Mouse (Mus musculus) urinary bladder, postnatal 25 days (tissue): ENCODE results near the gene H2-Q2.
A peak's percentile ranks its signal among the peaks of the same experiment; 100 is the strongest.
"Not testable (repeated sequence)": the region's sequence is repeated elsewhere in the genome, so short reads cannot be mapped to it uniquely, and the experiment has no call there.

Experiments
- DNase-seq: peaks from one replicate; pipeline ENCODE4 v3.0.0; 2022; ENCODE audit warnings: low spot score

Gene H2-Q2

GRCm38 (mm10) chr17:35342071-35342671 lies at the start of gene H2-Q2:
TSS of gene H2-Q2 (plus strand) at chr17:35342242.
- DNase-seq, result no peak

DNA sequence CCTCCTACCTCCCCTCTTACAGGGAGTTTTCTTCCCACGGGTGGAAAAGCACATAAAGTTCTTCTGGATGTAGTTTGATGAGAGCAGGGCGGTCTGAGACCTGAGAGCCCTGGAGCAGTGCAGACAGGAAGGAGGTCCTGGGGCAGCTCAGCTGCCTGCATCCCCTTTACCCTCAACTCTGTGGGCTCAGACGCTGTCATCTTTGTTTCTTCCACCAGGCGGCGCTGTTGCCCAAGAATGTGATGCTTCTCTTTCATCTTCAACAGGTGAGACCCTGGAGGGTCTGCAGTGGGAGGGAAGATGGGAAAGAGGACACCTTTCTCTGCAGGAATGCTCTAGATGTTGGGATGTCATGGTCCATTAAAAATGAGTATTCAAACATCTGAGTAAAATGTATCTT lies 46.2 kb upstream of the H2-Q2 start:
- peak; percentile 63 for DNase-seq

DNA sequence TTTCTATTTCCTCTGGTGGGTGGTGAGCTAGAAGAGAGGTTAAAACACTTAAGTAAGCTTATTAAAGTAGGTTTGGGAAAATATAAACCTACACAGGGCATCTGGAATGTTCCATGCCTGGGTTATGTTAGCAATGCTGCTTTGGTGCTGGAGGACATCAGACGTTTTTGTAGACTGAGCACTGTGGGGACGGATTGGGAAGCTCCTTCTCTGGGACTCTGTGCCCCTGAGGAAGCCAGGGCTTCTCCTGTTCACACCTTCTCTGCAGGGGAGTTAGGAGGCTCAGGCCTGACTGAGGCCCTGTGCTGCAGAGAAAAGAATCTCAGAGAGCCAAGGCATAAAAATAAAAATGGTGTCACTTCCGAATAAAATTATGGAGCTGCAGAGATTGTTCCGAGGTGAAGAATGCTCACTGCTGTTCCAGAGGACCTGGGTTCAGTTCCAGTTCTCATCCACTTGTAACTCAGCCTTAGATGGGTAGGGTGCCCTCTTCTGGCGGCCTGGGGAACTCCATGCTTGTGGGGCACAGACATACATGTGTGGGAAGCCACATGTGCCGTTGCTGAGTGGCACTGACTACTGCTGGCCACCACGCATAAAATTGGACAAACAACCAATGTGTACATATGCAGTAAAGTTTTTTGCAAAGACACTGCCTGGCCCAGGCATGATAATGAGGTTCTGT lies 41.6 kb upstream of the H2-Q2 start:
- DNase-seq, result not testable (repeated sequence)

DNA sequence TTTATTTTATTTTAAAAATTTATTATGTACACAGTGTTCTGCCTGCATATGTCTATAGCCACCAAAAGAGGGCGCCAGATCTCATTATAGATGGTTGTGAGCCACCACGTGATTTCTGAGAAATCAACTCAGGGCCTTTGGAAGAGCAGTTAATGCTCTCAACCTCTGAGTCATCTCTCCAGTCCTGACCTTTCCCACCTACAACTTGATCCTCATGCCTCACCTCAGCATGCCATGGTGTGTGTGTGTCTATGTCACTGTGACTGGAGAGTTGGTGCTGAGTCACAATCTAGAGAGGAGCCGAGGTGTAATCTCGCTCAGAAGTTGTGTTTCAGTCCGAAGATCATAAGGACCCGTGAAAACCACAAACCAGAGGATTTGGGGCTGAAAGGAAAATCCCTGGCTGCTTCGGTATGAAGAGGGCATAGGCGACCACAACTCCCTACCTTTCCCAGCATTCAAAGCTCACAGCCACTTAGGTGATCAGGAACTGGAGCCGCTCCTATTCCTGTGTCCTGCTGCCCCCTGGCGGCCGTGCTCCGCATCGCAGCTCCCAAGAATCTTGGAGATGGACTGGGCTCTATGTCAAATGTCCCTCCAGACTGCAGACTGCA lies 40.3 kb upstream of the H2-Q2 start:
- peak; percentile 98 for DNase-seq

- DNase-seq, result no peak
Observed at GRCm38 (mm10) chr17:35303271-35303670, 38.8 kb upstream of the H2-Q2 start.

DNA sequence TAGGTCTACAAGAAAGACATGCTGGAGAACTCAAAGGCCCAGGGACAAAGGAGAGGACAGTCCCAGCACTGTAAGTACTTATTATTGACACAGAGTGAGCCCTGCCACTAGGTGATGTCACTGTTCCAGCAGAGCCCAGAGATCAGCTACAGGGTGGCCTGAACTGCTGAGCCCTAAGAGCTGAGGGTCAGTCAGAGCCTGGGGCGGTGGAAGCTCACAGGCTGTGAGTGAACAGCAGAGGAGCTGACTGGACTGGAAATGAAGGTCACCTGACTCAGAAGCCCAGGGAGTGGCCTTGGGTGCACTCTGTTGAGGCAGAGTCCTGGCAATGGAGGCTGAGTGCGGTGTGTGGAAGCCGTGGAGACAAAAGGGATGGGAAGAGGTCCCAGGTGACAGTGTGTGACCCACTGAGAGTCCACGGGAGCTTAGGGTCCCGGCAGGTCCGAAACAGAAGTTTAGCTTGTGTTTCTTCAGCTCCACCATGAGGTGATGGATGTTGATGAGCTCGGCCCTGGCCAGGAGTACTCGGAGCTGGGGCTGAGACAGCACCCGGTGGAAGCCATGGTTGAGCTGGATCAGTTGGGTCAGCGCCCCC lies 38.2 kb upstream of the H2-Q2 start:
- no peak for DNase-seq

GRCm38 (mm10) chr17:35304478-35304877 lies 37.6 kb upstream of the H2-Q2 start:
- no peak for DNase-seq

DNA sequence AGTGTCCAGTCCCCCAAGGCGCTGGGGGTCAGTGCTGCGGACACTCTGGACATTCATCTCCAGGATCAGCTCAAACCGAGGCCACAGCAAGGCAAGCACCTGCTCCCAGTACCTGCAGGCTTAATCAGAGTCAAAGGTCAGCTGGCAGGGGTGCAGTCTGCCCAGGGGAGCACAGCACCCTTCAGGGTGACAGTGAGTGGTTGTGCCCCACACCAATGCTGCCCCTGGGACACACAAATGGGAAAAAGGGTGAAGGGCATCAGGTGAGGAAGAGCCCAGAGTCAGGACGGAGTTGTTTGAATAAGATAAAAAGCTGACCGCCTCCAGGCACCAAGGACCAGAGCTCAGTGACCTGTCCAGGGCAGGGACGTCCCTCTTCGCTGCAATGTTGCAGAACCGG lies 37.1 kb upstream of the H2-Q2 start:
- not testable (repeated sequence) for DNase-seq

DNA sequence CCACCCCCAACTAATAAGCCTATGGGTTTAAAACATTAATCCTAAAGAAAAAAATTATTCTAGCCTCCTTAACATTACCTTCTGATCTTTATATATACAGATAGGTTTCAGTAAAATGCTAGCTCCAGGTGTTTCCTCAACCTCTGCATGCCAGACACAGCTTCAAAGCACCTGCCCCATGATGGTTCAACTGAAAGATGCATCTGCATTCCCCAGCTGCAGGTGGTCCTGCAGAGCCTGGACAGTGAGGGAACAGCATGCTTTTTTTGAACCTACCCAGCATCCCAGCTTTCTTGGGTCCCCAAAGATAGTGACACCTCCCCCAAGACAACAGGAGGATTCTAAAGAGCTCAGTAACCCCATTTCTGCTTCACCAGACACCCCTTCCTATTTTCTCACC lies 23.4 kb upstream of the H2-Q2 start:
- DNase-seq, result no peak

DNA sequence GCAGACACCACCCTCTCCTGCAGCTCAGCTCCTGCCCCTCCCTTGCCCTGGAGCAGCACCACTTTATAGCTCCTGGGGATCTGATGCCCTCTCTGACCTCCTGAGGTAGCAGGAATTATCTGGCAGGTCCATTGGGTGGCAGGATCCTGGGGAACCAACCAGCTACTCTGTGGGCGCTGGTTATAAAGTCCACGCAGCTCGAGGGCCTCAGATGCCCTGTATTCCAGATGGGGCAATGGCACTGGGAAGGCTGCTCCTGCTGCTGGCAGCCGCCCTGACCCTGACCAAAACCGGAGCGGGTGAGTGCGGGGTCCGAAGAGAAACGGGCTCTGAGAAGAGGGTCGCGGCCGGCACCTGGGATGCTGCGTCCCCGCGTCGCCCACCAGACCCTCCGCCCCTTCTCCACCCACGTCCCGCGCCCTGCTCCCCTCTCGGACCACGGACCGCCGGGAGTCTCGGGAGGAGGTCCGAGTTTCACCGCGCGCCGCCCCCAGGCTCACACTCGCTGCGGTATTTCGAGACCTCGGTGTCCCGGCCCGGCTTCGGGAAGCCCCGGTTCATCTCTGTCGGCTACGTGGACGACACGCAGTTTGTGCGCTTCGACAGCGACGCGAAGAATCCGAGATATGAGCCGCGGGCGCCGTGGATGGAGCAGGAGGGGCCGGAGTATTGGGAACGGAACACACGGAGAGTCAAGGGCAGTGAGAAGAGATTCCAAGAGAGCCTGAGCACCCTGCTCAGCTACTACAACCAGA lies 21.5 kb upstream of the H2-Q2 start, which contains the start of gene H2-Q1:
H2-Q1 (plus strand) TSS at position 79 of the 755 bp plus-strand sequence.
- no peak for DNase-seq

DNA sequence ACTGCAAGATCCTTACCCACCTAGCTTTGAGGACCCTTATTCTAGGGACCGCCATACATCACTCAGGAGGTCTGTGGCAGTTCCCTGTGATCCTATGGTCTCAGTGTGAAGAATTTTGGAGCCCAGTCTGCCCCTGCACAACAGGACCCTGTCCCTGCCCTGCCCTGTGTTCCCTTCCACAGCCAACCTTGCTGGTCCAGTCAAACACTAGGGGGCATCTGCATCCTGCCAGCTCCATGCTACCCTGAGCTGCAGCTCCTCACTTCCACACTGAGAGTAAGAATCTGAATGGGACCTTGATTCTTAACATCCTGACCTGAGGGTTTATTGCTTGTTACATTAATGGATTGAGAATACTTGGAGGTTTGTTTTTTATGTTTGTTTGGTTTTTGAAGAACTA lies 16.9 kb upstream of the H2-Q2 start:
- not testable (repeated sequence) for DNase-seq

DNA sequence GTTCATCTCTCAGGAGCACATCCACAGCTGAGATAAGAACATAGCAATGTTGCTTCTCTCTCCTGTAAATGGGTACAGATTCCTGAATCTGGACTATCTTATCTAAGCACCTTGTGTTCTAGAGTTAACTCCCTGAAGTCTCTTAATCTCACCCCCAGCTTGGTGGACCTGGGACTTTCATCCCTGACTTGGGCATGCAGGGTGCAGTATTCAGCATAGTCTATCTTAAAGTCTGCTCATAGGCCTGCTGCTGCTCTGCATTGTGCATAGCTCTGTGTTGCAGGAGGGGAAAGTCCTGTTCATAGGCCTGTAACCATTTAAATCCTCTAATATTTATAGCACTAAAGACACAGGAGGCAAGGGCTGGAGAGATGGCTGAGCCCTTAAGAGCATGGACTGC lies 16.0 kb upstream of the H2-Q2 start:
- DNase-seq, result not testable (repeated sequence)

- not testable (repeated sequence) for DNase-seq
Observed at GRCm38 (mm10) chr17:35329714-35330113, 12.3 kb upstream of the H2-Q2 start.

GRCm38 (mm10) chr17:35331546-35331945 lies 10.5 kb upstream of the H2-Q2 start:
- DNase-seq, result not testable (repeated sequence)

- DNase-seq, result peak; percentile 13
Observed at GRCm38 (mm10) chr17:35342711-35343476, 852 bp downstream of the H2-Q2 start.

DNA sequence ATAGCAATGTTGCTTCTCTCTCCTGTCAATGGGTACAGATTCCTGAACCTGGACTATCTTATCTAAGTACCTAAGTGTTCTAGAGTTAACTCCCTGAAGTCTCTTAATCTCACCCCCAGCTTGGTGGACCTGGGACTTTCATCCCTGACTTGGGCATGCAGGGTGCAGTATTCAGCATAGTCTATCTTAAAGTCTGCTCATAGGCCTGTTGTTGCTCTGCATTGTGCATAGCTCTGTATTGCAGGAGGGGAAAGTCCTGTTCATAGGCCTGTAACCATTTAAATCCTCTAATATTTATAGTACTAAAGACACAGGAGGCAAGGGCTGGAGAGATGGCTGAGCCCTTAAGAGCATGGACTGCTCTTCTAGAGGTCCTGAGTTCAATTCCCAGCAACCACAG lies 5.6 kb downstream of the H2-Q2 start:
- DNase-seq, result not testable (repeated sequence)

GRCm38 (mm10) chr17:35353275-35353674 lies 11.2 kb downstream of the H2-Q2 start:
- DNase-seq, result not testable (repeated sequence)

GRCm38 (mm10) chr17:35354071-35354470 lies 12.0 kb downstream of the H2-Q2 start:
- DNase-seq, result no peak

DNA sequence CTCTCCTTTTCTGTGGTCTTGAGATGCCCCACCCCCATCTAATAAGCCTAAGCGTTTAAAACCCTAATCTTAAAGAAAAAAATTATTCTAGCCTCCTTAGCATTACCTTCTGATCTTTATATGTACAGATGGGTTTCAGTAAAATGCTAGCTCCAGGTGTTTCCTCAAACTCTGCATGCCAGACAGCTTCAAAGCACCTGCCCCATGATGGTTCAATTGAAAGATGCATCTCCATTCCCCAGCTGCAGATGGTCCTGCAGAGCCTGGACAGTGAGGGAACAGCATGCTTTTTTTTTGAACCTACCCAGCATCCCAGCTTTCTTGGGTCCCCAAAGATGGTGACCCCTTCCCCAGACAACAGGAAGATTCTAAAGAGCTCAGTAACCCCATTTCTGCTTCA lies 15.0 kb downstream of the H2-Q2 start:
- no peak for DNase-seq

- DNase-seq, result no peak
Observed at GRCm38 (mm10) chr17:35358763-35359469, 16.9 kb downstream of the H2-Q2 start.

GRCm38 (mm10) chr17:35359470-35359862 lies 17.4 kb downstream of the H2-Q2 start:
- DNase-seq, result no peak
